Mouse (Mus musculus) gastrocnemius, adult 2 months (tissue): ENCODE data around the gene Baiap2. TPM values are rescaled to one million over a fixed set of nuclear protein-coding genes. Genes with fewer than 3 reads are reported as not detected.

ENCODE experiments used
- DNase-seq: peaks from one replicate; pipeline ENCODE4 v3.0.0; 2022
- H3K27ac ChIP-seq: fragments of 200-600 bp; 2 replicates; pipeline ENCODE4 v1.8.1; 2022; ENCODE audit warnings: mild to moderate bottlenecking
- H3K4me3 ChIP-seq: fragments of 200-600 bp; 2 replicates; pipeline ENCODE4 v1.8.1; 2022; ENCODE audit warnings: mild to moderate bottlenecking, moderate library complexity
- CTCF ChIP-seq: fragments of 200-600 bp; IDR thresholded peaks from 2 replicates; pipeline ENCODE4 v1.8.1; 2022; ENCODE audit warnings: antibody characterized with exemption, mild to moderate bottlenecking, moderate library complexity
- intact Hi-C: fragments of 180-260 bp; cut with DNase I; formaldehyde crosslinking; loops from one replicate; pipeline ENCODE4 v1.15.1; 2025
- total RNA-seq, 2 experiments: library from RNA; stranded (reverse); gene quantifications; 2 replicates each; pipeline ENCODE4 v1.2.3; 2021

Baiap2 gene
- total RNA-seq, 2 experiments from 2014 or later, result 1.5 to 2.0 TPM

- TF ChIP-seq CTCF, result no peak
- H3K4me3 ChIP-seq, result no peak overlapping the region
- intact Hi-C loops, result no loop called here
- no peak for DNase-seq
- H3K27ac ChIP-seq, result no peak overlapping the region
Measured at GRCm38 (mm10) chr11:119956590-119956989, 14.0 kb downstream of the Baiap2 start.

DNA sequence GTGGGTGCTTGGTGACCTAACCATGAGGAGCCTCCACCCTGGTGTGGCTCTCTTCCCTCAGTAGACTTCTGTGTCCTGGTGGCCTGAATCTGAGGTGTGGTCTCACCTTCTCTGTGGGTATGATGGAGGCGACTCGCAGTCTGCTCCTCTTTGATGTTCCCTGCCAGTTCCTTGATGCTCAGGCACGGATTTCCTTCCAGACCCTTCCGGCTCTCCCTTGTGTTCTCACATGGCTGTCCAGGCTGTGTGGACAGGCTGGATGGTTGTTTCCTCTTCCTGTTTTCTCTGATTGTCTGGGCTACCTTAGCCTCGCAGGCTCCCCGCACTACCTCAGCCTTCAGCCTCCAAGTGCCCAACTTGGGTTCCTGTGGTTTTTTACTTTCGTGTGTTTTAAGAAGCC, 16.3 kb downstream of the Baiap2 start:
- TF ChIP-seq CTCF, result no peak
- H3K27ac ChIP-seq, result no peak overlapping the region
- no peak for DNase-seq
- no peak overlapping the region for H3K4me3 ChIP-seq
- intact Hi-C loops, result no loop called here

DNA sequence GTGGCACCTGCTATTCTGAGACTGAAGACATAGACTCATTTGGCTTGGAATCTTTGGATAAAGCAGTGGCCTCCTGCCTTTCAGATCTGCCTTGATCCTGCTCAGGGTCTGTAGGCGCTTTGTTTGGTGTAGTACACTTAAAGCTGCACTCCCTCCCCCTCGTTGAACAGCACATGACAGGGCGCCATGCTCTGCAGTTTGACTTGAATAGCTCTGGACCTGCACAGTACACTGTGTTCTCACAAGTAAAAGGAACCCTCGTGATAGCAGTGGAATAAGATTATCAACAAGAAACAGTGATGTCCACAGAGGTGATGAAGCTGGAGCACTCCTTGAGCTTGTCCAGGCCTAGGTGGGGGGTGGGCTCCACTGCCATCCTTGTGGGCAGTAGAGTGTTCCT, 17.2 kb downstream of the Baiap2 start:
- intact Hi-C loops, result no loop called here
- no peak for TF ChIP-seq CTCF
- no peak for DNase-seq
- no peak overlapping the region for H3K4me3 ChIP-seq
- H3K27ac ChIP-seq, result no peak overlapping the region

GRCm38 (mm10) chr11:119960671-119961070, 18.1 kb downstream of the Baiap2 start:
- no peak overlapping the region for H3K4me3 ChIP-seq
- intact Hi-C loops, result no loop called here
- TF ChIP-seq CTCF, result no peak
- no peak overlapping the region for H3K27ac ChIP-seq
- DNase-seq, result no peak

DNA sequence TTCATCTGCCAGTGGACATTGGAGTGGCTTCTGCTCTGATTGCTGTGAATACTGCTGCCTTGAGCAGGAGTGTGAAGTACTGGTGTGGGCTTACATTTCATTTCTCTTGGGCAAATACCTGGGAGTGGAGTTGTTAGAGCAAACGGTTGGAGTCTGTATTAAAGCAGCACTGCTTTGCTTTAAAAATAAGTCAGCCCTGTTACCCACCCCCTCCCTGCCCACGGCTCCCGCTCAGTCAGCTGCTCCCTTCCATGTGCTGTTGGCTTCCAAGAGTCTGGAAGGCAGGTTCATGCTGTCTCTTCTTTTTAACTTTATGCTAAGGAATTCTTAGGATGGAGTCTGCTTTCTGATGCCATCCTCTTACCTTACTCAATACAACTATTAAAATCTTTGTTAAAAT, 18.9 kb downstream of the Baiap2 start:
- no peak overlapping the region for H3K27ac ChIP-seq
- no peak for TF ChIP-seq CTCF
- intact Hi-C loops, result no loop called here
- no peak overlapping the region for H3K4me3 ChIP-seq
- DNase-seq, result no peak

DNA sequence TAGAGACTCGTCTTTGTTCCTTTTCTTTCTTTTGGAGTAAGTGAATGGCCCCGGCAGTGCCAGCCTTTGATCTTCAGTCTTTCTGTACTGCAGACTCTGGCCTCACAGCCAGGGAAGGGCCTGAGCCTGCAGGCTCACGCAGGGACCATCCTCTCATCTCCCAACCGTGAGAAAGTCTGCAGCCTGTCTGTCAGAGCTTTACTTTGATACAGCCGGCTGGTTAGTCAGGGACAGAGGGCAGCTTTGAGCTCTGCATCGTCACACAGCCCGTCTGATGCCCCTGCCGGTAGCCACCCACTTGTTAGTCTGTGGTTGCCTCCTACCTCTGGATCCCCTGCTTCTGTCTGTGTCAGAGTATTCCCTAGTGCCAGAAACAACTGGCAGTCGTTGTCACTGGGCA, 22.5 kb downstream of the Baiap2 start:
- no peak for DNase-seq
- intact Hi-C loops, result no loop called here
- Histone ChIP-seq H3K27ac (no peak overlapping the region), H3K4me3 (no peak overlapping the region)
- TF ChIP-seq CTCF, result no peak

DNA sequence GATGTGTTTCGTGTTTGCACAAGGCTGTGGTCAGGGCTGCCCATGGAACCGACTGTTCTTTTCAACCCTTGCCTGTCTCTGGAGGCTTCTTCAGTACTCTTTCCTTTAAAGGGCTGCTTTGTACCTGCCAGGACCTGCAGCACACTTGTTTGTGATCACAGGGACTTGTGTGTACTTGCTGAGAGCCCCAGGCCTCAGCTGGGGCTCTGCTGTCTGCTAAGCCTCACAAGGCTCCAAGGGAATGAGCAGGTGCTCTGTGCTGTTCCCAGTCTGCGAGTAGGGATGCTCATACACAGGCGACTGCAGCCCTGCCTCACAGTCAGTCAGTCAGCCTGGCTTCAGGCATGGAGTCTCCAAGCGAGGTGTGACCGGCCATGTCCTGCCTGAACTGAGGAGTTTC, 23.7 kb downstream of the Baiap2 start:
- H3K27ac ChIP-seq, result no peak overlapping the region
- H3K4me3 ChIP-seq, result no peak overlapping the region
- DNase-seq, result no peak
- TF ChIP-seq CTCF, result no peak
- intact Hi-C loops, result no loop called here

- H3K4me3 ChIP-seq, result no peak overlapping the region
- DNase-seq, result no peak
- no peak for TF ChIP-seq CTCF
- no peak overlapping the region for H3K27ac ChIP-seq
- intact Hi-C loops, result no loop called here
Measured at GRCm38 (mm10) chr11:119967401-119967800, 24.8 kb downstream of the Baiap2 start.

GRCm38 (mm10) chr11:119967892-119968291, 25.3 kb downstream of the Baiap2 start:
- H3K4me3 ChIP-seq, result no peak overlapping the region
- intact Hi-C loops, result no loop called here
- no peak overlapping the region for H3K27ac ChIP-seq
- no peak for TF ChIP-seq CTCF
- DNase-seq, result no peak

DNA sequence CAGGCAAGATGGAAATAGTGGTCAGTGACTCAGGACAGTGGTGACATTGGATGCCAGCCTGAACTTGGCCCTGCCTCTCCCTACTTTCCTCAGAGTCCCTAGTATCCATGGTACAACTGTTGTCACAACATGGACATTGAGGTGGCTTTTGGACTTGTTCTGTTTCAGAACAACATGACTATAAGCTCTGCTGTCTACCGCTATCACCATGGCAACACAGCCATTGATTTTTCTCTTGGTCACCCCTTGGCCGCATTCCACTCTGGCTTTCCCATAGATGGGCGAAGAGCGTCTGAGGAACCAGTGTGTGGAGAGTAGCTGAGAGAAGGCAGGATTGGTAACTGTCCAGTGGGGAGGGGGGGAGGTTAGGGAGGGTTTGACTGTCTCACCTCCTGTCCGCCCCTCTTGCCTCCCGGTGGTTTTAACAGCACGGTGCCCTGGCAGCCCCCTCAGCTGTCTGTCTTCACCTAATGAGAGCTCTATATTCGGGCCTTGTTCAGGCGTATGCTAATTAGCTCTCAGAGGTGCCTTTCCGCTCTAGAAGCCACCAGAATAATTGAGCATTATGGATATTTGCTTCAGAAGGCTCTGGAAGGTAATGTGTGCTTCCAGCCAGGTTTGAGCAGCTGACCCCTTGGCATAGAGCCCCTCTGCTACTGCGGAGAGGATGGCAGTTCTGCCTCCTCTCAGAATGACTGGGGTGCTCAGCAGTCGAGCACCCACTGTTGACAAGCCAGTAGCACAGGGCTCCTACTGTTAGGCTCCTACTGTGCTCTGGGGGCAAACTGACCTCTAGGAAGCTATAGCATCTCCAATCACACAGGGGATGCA, 27.7 kb downstream of the Baiap2 start:
- Histone ChIP-seq H3K4me3 (no peak overlapping the region), H3K27ac (no peak overlapping the region)
- intact Hi-C loops, result no loop called here
- DNase-seq, result no peak
- TF ChIP-seq CTCF, result no peak

DNA sequence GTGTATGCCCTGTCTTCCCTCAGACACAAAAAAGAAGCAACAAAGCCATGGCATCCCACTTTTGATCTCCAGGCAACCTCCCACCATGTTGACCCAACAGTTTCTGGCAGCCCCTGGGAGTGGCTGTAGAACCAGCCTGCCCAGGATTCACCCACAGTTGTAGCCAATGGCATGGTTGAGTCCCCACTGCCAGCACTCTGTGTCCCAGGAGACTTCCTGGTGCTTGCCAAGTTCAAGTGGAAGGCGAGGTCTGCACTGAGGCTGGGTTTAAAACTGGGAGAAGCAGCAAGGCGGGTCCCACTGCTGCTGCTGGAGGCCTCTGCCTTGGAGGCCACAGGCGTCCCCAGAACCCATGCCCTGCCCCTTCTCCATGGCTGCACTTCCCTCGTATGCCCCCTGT, 31.2 kb downstream of the Baiap2 start:
- intact Hi-C loops, result no loop called here
- H3K4me3 ChIP-seq, result no peak overlapping the region
- no peak for TF ChIP-seq CTCF
- DNase-seq, result no peak
- H3K27ac ChIP-seq, result no peak overlapping the region

- Histone ChIP-seq H3K4me3 (no peak overlapping the region), H3K27ac (no peak overlapping the region)
- no peak for TF ChIP-seq CTCF
- intact Hi-C loops, result no loop called here
- no peak for DNase-seq
Measured at GRCm38 (mm10) chr11:119975739-119976501, 33.4 kb downstream of the Baiap2 start.

GRCm38 (mm10) chr11:119978701-119979100, 36.1 kb downstream of the Baiap2 start:
- intact Hi-C loops, result no loop called here
- TF ChIP-seq CTCF, result no peak
- Histone ChIP-seq H3K4me3 (no peak overlapping the region), H3K27ac (no peak overlapping the region)
- no peak for DNase-seq
